Mouse (Mus musculus) heart, postnatal 0 days (tissue): ENCODE data around the gene Fn1.

Experiments
- CTCF ChIP-seq: IDR thresholded peaks from 2 replicates; pipeline ENCODE4 v1.5.1; 2016; ENCODE audit warnings: antibody characterized with exemption, control low read depth, low read depth
- EP300 ChIP-seq: IDR thresholded peaks from 2 replicates; pipeline ENCODE4 v1.6.1; 2016; ENCODE audit warnings: antibody characterized with exemption, low read depth

GRCm38 (mm10) chr1:71556688-71557612 lies 96.0 kb downstream of the Fn1 start, which contains the start of gene Atic:
- no peak for TF ChIP-seq CTCF
- no peak for TF ChIP-seq EP300
